Mouse (Mus musculus) thymus, postnatal 25 days (tissue): ENCODE results near the gene Obox3.
"Not testable (repeated sequence)": the region's sequence is repeated elsewhere in the genome, so short reads cannot be mapped to it uniquely, and the experiment has no call there.

Source experiments
- DNase-seq: peaks from one replicate; pipeline ENCODE4 v3.0.0; 2022

The Obox3 gene

DNA sequence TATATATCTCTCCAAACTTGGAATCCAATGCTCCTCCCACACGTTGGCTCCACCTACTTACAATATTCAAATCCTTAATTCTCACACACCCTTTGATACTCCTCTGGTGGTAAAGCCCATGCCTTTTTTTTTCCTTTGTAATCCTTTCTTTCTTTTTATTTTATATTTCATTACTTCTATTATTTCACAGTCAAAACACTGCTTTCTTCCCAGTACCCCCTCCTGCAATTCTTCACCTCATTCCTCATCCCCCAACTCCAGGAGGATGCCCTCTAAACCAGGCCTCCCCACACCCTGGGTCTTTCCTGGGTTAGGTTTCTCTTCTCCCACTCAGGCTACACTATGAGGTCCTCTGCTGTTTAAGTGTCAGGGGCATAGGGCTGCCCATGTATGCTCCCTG lies at the start of gene Obox3:
Obox3 (minus strand) TSS at position 101 of the 400 bp plus-strand sequence.
- DNase-seq = not testable (repeated sequence)

DNA sequence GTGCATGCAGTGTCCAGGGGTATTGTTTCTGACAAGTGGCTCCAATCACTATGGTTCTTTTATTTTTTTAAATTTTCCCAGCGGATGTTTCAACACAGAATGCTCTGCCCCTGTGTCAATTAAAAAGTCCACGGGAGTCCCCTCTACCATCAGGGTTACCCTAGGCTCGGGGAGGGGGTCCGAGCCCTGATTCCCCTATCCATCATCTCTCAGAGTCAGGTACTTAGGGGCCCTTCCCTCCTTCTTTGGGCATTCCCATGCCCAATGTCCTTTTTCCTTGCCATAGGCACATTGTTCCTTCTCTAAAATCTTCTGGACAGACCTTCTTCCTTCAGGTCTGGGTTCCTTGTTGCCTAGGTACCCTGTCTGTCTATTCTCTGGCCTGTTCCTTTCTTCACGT lies 130.3 kb downstream of the Obox3 start:
- not testable (repeated sequence) for DNase-seq
